Mouse (Mus musculus) layer of hippocampus, adult 18-20 months (tissue): ENCODE data around the gene Prrxl1. TPM values are rescaled to one million over a fixed set of nuclear protein-coding genes. Genes with fewer than 3 reads are reported as not detected.

ENCODE experiments used
- total RNA-seq, 2 experiments: library from RNA; stranded (reverse); gene quantifications; 2 replicates each; pipeline ENCODE4 v1.2.3; 2021

Prrxl1 gene
- total RNA-seq, 2 experiments from 2014 or later = 0.18 to 0.35 TPM

Other genes with a start within 250 kb of the Prrxl1 start
- gene 1700024G13Rik, start 211.0 kb upstream of the Prrxl1 start, total RNA-seq = under 1 TPM in 1 of 2 experiments, not detected in 1; 0.52 TPM
- not detected for gene Slc18a3, start 134.6 kb upstream of the Prrxl1 start, total RNA-seq
- gene Chat, start 133.4 kb upstream of the Prrxl1 start, total RNA-seq = not detected
- gene Ercc6, start 85.9 kb upstream of the Prrxl1 start, total RNA-seq = 10 to 100 TPM; 20.8 to 24.9 TPM
- gene 3425401B19Rik, start 85.9 kb downstream of the Prrxl1 start, total RNA-seq = under 1 TPM in 1 of 2 experiments, not detected in 1; 0.08 TPM
- under 1 TPM; 0.57 to 0.71 TPM for gene Tmem273, start 186.6 kb downstream of the Prrxl1 start, total RNA-seq
- gene Fam170b, start 234.6 kb downstream of the Prrxl1 start, total RNA-seq = not detected